Mouse (Mus musculus): ENCODE results near the gene Ttc9b.
"Not testable (repeated sequence)": the region's sequence is repeated elsewhere in the genome, so short reads cannot be mapped to it uniquely, and the experiment has no call there.

The Ttc9b gene

GRCm38 (mm10) chr7:27635094-27635493 is 18.6 kb upstream of the Ttc9b start:
- not testable (repeated sequence) for DNase-seq (ENCODE audit: low read depth, low spot score)

DNA sequence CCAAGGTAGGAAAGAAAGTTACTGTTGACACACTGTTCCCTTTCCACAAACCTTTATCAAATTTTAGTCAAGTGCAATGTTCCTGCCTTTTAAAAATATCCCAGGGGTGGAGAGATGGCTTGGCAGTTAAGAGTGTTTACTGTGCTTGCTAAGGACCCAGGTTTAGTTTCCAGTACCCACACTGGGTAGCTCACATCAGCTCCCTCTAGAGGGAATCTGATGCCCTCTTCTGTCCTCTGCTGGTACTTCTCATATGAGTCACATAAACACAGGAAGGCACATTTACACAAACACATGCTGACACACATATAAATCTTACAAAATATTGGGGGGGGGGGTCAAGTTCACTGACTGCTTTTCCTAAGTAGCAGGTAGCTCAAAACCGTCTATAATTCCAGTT is 9.2 kb upstream of the Ttc9b start:
- peak; percentile 79 for DNase-seq (ENCODE audit: low read depth, low spot score)

- peak; percentile 87 for DNase-seq (ENCODE audit: low read depth, low spot score)
Measured at GRCm38 (mm10) chr7:27646516-27646915, 7.2 kb upstream of the Ttc9b start.

DNA sequence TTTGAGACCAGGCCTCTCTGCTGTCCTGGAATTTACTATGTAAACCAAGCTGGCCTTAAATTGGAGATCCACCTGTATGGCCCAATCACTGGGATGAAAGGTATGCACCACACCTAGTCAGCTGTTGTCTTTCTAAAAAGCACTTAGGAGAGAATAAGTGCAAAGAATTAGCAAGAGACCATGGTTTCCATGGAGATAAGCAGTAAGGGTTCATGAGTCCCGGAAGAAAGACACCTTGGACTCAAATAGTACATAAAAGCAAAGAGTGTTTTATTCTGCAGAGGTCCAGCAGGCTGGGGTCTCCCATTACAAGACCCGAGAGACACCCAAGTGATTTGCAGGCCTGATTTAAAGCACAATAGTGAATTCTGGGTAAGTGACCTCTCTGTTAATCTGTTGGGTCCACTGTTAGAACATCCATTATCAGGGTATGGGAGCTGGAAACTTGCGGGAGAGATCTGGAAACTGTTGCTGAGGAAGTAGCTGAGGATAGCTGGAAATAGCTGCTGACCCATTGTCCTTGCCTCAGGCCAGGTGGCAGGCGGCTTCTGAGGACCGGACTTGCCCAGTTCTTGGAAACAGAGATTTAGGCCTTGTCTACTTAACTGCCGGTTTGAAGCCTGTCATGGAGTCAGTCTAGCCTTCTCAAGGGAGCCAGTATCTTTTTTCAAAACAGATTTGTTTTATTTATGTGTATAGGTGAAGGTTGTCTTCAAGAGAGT is 6.3 kb upstream of the Ttc9b start:
- DNase-seq (ENCODE audit: low read depth, low spot score): peak; percentile 90

DNA sequence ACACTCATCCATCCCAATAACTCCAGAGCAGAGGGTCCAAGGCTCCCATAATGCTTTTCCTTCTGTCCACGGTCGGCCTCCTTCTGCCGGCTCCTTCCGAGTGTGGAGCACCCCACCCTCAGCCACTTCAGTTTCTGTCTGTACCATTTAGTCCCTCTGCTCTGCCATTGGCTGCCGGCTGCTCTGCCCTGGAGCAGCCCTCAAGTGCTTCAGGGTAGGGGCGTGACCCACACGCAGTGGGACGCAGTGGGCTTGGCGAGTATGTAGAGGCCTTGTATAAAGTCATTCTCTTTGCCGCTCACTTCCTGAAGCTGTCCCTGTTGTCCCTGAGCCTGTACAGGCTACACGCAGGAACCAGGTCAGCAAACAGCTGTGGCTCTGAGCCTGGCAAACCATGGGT is 4.0 kb upstream of the Ttc9b start:
- DNase-seq (ENCODE audit: low read depth, low spot score): peak; percentile 94

DNA sequence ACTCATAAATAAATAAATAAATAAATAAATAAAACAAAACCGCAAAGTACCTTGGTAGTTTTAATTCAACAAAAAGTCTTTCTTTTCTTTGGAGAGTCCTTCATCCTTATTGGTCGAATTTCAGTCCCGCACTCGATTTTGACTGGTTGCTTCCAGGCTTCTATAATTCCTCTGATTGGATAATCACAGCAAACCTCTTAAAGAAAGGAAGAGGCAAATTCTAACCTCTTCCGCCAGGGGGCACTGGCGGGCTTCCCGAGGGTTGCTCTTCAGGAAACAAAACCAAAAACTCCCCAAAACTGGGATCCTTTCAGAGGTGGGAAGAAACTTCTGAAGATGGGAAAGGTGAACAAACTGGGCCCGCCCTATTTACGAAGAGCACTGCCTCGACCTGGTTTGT is 2.8 kb upstream of the Ttc9b start:
- DNase-seq (ENCODE audit: low read depth, low spot score): peak; percentile 97

DNA sequence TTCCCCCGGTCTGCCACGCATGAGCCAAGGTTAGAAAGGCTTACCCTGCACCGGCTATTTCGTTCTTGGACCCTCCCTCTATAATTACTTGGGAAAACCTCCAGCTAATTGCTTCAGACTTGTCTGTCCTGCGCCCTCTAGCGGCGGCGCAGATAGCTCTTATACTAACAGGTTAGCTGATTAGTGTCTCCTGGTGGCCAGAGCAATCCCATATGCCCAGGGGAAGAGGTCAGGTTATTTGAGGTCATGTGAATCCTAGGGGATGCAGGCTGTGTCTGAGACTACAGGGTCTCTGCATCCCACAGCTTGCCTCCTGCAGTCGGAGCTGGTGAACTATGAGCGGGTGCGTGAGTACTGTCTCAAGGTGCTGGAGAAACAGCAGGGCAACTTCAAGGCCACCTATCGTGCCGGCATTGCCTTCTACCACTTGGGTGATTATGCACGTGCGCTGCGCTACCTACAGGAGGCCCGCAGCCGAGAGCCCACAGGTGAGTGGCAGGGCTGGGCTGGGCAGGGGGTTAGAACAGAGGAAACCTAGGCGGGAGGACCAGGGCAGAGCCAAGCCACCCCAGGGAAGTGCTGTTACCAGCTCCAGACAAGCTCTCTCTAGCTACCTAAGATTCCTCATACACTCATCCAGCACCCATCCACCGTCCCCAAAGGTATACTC is 1.0 kb downstream of the Ttc9b start:
- peak; percentile 78 for DNase-seq (ENCODE audit: low read depth, low spot score)

DNA sequence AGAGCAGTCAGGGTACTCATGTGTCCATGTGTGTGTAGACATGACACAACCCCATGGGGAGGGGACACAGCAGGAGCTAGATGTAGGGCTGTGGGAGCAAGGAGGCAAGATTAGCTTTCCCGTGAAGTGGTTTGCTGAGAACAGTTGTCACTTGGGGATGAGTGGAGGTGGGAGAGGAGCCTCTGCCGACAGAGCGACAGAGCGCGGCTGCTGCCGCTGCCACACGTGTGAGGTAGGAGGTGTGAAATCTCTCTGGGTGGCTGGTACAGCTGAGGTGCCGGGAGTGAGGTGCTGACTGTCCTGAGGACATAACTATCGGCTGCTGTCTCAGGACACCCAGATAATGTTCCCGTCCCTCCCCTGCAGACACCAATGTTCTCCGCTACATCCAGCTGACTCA is 1.8 kb downstream of the Ttc9b start:
- no peak for DNase-seq (ENCODE audit: low read depth, low spot score)

DNA sequence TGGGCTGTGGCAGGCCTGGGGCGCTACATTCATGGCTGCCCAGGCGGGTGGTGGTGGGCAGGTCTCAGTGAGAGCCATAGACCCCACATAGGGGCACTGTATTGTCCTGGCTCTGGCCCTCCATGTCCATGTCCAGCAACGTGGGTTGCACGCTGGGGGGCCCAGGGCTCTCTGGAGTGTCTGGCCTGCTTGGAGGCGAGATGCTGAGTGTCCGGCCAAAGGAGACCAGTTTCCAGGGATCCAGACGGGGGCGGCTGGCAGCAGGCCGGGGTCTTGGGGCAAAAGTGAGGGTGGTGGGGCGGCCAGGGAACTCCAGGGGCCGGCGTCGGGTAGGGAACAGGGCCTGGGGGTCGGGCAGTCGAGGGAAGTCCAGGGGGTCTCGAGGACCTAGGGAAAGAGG is 2.9 kb downstream of the Ttc9b start:
- no peak for DNase-seq (ENCODE audit: low read depth, low spot score)

DNA sequence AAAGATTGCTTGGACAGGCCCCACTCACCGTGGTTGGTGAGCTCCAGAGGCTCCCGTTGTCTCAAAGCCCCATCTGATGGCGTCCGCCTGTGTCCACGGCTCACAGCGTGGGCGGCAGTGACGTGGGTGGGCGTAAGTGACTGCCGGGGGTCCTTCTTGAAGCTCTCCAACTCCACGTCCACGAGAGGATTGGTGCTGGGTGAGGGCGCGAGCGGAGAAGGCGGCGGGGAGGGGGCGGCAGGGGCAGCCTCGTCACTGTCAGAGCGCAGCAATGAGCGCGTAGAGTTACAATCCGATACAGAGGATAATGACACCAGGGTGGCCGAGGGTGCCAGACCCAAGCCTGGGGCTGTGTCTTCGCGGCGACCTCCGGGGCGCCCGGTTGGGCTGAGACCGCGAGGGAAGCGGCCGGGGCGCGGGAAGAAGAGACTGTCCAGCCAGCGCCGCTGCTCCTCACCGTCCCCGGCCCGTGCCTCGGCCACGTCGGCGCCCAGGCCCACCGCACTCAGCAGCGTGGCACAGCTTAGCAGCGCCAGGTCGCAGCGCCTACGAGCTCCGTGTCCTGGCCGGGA is 4.2 kb downstream of the Ttc9b start:
- DNase-seq (ENCODE audit: low read depth, low spot score): no peak

DNA sequence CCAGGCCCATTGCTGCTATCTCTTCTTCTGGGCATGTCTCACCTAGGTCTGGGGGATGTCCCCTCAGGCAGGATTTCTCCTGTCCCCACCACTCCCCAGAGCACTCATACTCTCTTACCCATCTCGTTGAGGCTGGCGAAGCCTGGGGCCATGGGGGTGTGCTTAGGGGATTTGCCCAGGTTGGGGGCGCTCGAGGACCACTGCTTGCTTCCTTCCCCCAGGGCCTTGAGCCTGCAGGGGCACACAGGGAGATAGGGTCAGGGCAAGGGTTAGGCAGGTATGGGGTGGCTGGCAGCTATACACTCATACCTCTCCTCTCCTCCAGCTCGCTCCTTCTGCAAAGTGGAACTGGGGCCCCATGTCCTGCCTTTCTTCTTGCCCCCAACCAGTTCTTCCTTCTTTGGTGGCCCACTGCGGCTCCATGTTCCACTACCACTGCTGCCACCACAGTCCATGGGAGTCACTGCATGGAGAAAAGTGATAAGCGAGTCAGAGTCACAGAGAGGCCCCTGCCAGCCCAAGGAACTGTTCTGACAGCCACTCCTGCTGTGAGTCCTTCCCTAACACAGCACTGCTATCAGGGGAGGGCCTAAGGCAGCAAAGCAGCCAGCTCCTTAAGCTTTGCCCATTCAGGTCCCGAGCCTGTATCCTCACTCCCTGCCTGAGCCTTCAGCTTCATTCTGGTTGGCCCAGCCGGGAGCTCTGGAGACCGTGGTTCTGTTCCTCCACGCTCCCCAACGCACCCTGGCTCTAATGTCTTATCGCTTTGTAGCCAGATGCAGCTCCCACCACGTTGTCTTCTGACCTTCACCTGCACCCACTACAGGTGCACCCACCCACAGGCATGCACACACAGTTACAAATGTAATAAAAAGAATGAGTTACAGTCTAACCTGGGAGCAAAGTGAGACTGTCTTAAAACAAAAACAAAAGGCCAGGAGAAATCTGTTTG is 5.3 kb downstream of the Ttc9b start:
- DNase-seq (ENCODE audit: low read depth, low spot score): peak; percentile 34

DNA sequence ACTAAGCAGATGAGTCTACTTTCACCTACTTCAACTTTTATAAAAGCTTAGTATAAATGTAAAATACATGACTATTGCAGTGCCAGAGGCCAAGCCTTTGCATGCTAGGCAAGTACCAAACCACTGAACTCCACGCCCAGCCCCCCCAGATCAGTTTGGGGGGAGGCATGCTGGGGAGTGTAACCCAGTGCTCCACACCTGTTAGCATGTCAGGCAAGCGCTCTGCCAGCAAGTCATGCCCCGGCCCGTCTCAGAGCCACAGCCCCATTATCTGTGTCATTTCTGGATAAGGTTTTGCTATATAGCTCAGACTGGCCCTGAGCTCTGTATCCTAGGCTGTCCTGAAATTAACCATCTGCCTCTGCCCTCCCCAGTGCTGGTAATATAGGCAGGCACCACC is 8.3 kb downstream of the Ttc9b start:
- DNase-seq (ENCODE audit: low read depth, low spot score): no peak

DNA sequence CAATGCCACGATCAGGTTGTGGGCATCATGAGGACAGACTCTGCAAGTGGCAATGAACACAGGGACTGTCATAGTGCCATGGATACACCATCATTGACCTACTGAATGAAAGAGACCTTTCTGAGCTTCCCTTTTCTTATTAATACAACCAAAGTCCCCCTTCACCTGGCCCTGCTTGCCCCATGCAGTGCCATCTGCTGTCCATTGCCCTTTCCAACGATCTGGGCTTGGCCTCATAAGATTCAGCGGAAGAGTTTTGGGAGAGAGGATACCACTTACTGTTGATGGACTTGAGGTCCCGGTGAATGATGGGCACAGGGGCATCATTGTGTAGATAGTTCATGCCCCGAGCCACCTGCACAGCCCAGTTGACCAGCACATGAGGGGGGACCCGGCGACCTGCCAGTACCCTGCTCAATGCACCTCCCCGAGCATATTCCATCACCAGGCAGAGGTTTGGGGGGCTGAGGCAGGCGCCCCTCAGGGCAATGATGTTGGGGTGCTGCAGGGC is 19.4 kb downstream of the Ttc9b start:
- DNase-seq (ENCODE audit: low read depth, low spot score): no peak

GRCm38 (mm10) chr7:27673575-27674131 is 19.9 kb downstream of the Ttc9b start:
- no peak for DNase-seq (ENCODE audit: low read depth, low spot score)

GRCm38 (mm10) chr7:27674195-27674521 is 20.4 kb downstream of the Ttc9b start:
- DNase-seq (ENCODE audit: low read depth, low spot score): no peak

DNA sequence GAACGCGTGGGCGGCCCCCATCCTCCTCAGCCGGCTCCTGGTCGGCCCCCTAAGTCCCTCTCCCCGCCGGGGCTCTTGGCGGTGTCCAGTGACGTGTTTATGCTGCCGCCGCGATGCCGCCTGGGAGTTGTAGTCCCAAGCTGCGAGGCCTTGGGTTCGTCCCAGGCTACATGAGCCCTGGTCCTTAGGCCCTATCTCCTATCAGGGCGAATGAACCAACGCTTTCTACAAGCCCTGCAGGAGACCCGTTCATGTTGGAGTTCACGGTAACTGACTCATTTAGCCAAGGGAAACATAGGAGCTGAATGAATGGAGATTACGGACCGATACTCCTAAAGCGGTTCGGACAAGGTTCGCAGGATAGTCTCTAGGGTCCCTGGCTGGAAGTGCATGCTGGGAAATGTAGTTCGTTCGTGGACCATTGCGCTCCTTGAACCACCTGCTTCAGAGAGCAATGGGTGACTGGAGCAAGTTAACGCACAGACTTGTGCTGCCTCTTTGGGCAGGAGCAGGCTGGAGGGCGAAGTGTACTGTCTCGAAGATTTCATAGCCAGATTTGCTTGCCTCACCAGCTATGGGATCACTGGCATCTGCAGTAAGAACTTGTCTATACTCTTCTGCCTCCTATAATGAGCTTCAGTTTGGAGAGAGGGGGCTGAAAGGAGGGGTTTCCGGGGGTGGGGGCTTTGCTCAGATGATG is 21.0 kb downstream of the Ttc9b start, which contains the start of gene Map3k10:
Gene Map3k10, minus strand, starts transcription at position 77 of the 700 bp plus-strand sequence.
- peak; percentile 98 for DNase-seq (ENCODE audit: low read depth, low spot score)

DNA sequence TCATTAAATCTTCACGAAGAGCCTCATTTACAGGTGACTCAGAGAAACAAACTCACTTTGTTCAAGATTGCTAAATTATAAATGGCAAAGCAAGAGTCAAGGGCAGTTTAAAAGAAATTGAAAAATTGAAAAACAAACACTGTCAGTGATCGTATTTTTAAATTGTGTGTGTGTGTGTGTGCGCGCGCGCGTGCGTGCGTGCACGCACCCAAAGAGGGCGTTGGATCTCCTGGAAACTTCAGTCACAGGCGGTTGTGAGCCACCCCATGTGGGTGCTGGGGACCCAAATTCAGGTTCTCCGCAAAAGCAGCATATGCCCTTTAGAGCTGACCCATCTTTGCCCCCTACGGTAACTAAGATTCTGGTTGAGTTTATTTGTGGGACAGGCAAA is 21.5 kb downstream of the Ttc9b start:
- no peak for DNase-seq (ENCODE audit: low read depth, low spot score)

GRCm38 (mm10) chr7:27683218-27683617 is 29.5 kb downstream of the Ttc9b start:
- DNase-seq (ENCODE audit: low read depth, low spot score): peak; percentile 37

GRCm38 (mm10) chr7:27685220-27685619 is 31.5 kb downstream of the Ttc9b start:
- no peak for DNase-seq (ENCODE audit: low read depth, low spot score)

DNA sequence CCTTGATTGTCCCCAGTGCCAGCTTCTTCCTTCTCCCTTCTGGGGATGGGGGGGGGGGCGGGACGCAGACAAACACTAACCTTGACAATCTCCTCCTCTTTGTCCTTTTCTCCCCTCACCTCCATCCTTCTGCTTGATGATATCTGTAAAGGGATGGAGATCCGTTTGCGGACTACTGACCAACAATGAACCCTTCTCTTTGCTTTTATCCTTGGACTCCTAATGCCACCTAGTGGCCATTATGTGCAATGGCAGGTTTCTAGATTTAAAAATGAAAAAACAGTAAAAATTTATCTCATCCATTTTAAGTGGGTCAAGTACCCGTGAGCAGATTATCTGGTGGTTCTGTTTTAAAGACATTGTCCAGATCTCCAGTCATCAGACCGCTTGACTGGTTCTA is 32.0 kb downstream of the Ttc9b start:
- peak; percentile 45 for DNase-seq (ENCODE audit: low read depth, low spot score)

- DNase-seq (ENCODE audit: low read depth, low spot score): no peak
Measured at GRCm38 (mm10) chr7:27687043-27687442, 33.3 kb downstream of the Ttc9b start.
